Mouse (Mus musculus): ENCODE measurements around the gene Ptpn1. TPM values are rescaled to one million over a fixed set of nuclear protein-coding genes. Genes with fewer than 3 reads are reported as not detected.

Ptpn1 gene
- polyA plus RNA-seq, 1 experiment from 2014 or later, result 54.8 TPM

DNA sequence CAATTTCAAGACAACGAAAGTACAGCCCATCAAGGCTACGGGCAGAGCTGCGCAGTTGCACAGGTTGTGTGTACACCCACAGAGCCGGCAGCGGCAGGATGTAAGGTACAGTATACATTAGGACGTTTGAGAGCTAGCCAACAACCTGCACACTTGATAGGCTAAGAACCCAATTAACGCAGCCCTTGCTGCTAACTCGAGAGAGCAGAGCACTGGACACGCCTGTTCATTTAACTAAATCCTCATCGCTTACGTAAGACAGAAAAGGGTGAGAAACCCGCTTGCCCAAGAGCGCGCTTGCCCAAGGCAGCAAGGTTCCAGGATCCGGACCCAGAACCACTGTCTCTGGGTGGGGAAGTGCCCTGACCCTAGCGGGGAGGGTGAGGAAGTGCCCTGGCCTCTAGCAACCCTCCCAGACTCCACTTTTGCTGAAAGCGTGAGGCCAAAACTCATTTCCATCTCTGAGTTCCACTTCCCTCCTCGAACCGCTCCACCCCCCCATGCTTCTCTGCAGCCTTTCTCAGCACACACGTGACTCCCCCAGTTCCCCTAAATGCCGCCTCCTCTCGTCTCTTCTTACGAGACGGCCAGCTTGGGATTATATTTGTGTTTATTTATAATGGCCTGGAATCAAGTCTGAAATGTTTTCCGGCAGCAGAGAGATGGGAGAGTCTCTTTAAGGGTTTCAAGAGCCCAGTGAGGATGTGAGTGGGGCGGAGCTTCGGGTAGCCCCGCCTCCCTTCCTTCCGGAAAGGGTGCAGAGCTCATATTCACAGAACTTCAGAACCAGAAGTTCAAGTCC is 6.9 kb upstream of the Ptpn1 start:
- Histone ChIP-seq H3K9ac (peak overlapping the region; percentile 39; the same call in 1 of the 2 replicates), H3K4me2 (peak overlapping the region; percentile 87), H3K4me1 (no peaks in the 10 kb centered on the region), H3K27me3 (replicated peaks) (no peaks in the 10 kb centered on the region), H3K36me3 (no peaks in the 10 kb centered on the region), H3K27ac (peak overlapping the region; percentile 92), H3K9me3 (no peaks in the 10 kb centered on the region), H3K4me3 (replicated peaks) (peak overlapping the region; percentile 44)
- peak; percentile 77 for ATAC-seq (ENCODE audit: insufficient read depth, low FRiP score, low read depth)
- 2% methylated on average over 29 of the region's 29 CpGs for WGBS

DNA sequence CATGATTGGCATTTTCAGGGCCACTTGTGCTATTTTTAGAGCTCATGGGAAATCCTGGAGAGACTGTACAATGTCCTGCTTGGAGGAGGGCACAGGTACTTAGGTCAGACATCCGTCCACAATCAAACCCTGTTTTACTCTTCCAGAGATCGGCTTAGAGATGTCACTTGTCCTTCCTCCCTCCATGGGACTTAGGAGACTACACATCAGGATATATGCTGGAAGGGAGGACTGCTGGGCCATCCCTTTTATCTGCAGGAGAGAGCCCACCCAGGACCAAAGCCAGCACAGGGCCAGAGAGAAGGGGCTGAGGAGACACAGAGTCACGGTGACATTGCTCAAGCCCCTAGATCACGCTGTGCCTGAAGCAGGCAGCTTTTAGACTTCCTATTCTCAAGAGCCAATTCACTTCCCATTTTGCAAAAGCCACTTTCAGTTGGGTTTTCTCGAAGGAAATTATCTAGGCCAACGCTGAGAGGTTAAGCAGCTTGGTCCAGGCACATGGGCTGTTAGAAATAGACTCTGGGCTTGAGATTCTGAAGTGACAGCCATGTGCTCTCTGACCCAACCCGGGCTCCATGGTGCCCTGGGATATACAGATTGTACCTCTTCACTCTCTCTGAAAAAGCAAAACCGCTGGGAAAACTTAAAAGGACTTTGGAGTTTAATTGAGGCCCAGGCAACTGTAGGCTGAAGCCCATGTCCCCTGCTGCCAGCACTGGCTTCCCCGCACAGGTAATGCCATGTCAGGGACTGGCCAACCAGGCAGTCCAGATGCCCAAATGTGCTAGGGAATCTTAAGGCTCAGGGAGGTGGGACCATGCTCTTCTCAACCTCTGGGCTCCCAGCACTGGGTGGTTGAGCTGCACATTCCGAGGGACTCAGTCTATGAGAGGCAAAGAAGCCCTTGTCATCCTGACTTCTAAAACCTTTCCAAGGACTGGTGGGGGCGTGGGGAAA is 5.7 kb upstream of the Ptpn1 start:
- WGBS, result 79% methylated on average over 11 of the region's 11 CpGs
- Histone ChIP-seq H3K4me2 (no peak overlapping the region), H3K9me3 (no peaks in the 10 kb centered on the region), H3K4me1 (no peaks in the 10 kb centered on the region), H3K4me3 (replicated peaks) (no peak overlapping the region), H3K27ac (peak overlapping the region; percentile 46; the same call in 1 of the 2 replicates), H3K9ac (no peak overlapping the region), H3K36me3 (no peaks in the 10 kb centered on the region), H3K27me3 (replicated peaks) (no peaks in the 10 kb centered on the region)
- no peak for ATAC-seq (ENCODE audit: insufficient read depth, low FRiP score, low read depth)

DNA sequence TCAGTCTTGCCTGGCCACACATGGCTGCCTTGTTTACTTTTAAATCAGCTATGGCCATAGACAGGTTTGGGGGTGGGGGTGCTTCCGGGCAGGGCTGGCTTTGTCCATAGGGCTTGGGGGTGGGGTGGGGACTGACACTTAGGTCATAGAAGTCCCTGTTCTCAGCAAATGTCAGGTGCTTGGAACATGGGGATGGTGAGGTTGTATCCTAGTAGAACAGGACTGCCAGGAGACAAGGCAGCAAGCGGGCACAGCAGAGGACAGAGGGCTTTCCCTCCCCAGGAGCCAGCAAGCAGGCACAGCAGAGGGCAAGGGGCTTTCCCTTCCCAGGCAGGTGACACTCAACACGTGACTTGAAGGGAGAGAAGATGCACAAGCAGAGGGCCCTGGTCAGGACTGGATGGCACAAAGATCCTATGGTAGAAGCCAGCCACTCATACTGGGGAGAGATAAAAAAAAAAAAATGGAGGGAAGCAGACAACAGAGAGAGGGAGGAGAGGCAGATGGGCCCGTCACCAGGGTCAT is 3.8 kb upstream of the Ptpn1 start:
- no peak overlapping the region for H3K9ac ChIP-seq
- no peak for ATAC-seq (ENCODE audit: insufficient read depth, low FRiP score, low read depth)
- 61% methylated on average over 4 of the region's 4 CpGs for WGBS

DNA sequence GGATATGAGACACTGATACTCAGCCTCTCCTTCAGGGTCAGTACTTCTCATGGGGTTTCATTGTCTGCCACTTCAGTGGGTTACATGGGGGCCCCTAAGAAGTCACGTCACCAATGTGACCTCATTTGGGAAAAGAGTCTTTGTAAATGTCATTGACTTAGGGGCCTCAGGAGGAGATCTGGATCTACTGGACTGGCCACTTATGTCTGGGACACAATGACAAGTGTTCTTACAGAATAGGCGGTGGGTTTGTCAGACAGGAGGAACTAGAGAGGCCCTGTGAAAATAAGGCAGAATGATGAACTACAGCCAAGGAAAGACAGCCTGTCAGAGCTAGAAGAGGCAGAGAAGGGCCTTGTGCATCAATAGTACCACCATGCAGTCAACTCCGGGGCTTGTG is 2.9 kb upstream of the Ptpn1 start:
- H3K27ac ChIP-seq, result no peak overlapping the region
- 77% methylated on average over 3 of the region's 3 CpGs for WGBS
- H3K4me3 ChIP-seq (replicated peaks), result no peak overlapping the region
- H3K36me3 ChIP-seq, result no peaks in the 10 kb centered on the region
- no peak overlapping the region for H3K9ac ChIP-seq
- no peaks in the 10 kb centered on the region for H3K27me3 ChIP-seq (replicated peaks)
- H3K4me1 ChIP-seq, result peaks cover 10% of the 10 kb centered on the region; the same call in 1 of the 2 replicates
- ATAC-seq (ENCODE audit: insufficient read depth, low FRiP score, low read depth), result no peak
- no peaks in the 10 kb centered on the region for H3K9me3 ChIP-seq
- no peak overlapping the region for H3K4me2 ChIP-seq

More for the DNA sequence above, 3.8 kb upstream of the Ptpn1 start:
- H3K4me3 ChIP-seq (replicated peaks), result no peak overlapping the region
- no peak overlapping the region for H3K4me2 ChIP-seq
- H3K27me3 ChIP-seq (replicated peaks), result no peaks in the 10 kb centered on the region
- H3K36me3 ChIP-seq, result no peaks in the 10 kb centered on the region
- peaks cover 3% of the 10 kb centered on the region; the same call in 1 of the 2 replicates for H3K4me1 ChIP-seq
- no peak overlapping the region for H3K27ac ChIP-seq
- no peaks in the 10 kb centered on the region for H3K9me3 ChIP-seq

DNA sequence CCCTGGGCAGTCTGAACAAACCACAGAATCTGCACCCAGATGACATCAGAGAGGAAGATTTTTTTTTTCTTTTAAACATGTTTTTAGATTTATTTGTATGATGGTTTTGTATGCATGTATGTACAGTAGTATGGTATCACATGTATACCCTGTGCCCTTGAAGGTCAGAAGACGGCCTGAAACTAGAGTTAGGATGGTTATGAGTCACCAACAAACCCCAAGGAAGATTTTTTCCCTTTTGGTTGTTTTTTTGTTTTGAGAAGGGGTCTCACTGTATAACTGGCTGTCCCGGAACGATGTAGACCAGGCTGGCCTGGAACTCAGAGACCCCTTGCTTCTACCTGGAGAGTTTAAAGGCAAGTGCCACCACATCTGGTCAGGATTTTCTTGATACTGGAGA is 882 bp upstream of the Ptpn1 start:
- Histone ChIP-seq H3K27ac (peak overlapping the region; percentile 74; the same call in 1 of the 2 replicates), H3K4me2 (no peak overlapping the region), H3K27me3 (replicated peaks) (no peaks in the 10 kb centered on the region), H3K36me3 (no peaks in the 10 kb centered on the region), H3K4me3 (replicated peaks) (no peak overlapping the region), H3K4me1 (peaks cover 20% of the 10 kb centered on the region; the same call in 1 of the 2 replicates), H3K9ac (no peak overlapping the region), H3K9me3 (no peaks in the 10 kb centered on the region)
- WGBS, result 91% methylated on average over 3 of the region's 3 CpGs
- no peak for ATAC-seq (ENCODE audit: insufficient read depth, low FRiP score, low read depth)

DNA sequence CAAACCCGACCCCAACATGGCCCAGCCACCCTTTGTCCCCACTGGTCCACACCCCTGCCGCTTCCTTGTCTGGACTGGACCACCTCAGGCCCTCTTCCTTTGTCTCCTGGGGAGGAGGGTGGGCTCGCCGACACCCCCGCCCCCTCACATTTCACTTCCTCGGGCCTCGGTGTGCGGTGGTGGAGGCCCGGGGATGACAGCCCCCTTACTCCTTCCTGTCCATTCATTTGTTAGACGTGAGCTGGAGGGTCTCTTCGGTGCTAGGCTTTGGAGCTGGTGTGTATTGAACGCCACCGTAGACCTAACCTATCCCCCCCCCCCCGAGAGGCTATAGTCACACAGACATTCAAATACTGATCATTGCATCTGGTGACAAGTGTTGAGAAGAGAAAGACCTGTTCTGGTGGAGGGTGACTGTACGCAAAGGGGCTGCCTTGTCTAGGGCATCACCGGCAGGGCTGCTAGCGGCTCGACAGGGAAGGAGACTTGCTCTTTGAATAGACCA is 922 bp downstream of the Ptpn1 start:
- H3K9me3 ChIP-seq, result no peaks in the 10 kb centered on the region
- H3K27ac ChIP-seq, result no peak overlapping the region
- no peaks in the 10 kb centered on the region for H3K27me3 ChIP-seq (replicated peaks)
- H3K9ac ChIP-seq, result peak overlapping the region; percentile 76
- peaks cover 25% of the 10 kb centered on the region; the same call in 1 of the 2 replicates for H3K4me1 ChIP-seq
- peak overlapping the region; percentile 88 for H3K4me3 ChIP-seq (replicated peaks)
- H3K36me3 ChIP-seq, result no peaks in the 10 kb centered on the region
- peak overlapping the region; percentile 89 for H3K4me2 ChIP-seq
- under 1% methylated on average over 18 of the region's 18 CpGs for WGBS
- ATAC-seq (ENCODE audit: insufficient read depth, low FRiP score, low read depth), result peak; percentile 31

DNA sequence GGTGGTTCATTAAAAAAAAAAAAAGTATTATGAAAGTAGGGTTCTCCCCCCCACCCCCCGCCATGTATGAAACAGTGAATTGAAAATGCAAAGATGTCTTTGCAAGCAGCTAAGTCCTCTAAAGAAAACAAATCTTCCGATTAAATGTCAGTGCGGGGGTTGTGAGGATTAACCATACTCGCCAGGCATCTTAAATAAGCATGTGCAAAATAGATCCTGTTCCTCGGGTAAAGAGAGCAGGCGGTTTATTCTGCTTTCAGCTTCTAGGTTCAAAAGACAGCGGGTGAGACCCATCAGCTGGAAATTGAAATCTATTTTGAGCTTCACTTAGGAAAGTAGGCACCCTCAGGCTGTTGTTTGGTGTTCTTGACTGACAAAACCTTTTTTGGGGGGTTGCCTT is 1.5 kb downstream of the Ptpn1 start:
- 36% methylated on average over 7 of the region's 7 CpGs for WGBS
- H3K4me2 ChIP-seq, result peak overlapping the region; percentile 89
- H3K4me3 ChIP-seq (replicated peaks), result peak overlapping the region; percentile 88
- H3K27ac ChIP-seq, result no peak overlapping the region
- no peaks in the 10 kb centered on the region for H3K36me3 ChIP-seq
- H3K4me1 ChIP-seq, result peaks cover 26% of the 10 kb centered on the region
- no peaks in the 10 kb centered on the region for H3K9me3 ChIP-seq
- peak overlapping the region; percentile 76; the same call in 1 of the 2 replicates for H3K9ac ChIP-seq
- H3K27me3 ChIP-seq (replicated peaks), result no peaks in the 10 kb centered on the region
- no peak for ATAC-seq (ENCODE audit: insufficient read depth, low FRiP score, low read depth)

DNA sequence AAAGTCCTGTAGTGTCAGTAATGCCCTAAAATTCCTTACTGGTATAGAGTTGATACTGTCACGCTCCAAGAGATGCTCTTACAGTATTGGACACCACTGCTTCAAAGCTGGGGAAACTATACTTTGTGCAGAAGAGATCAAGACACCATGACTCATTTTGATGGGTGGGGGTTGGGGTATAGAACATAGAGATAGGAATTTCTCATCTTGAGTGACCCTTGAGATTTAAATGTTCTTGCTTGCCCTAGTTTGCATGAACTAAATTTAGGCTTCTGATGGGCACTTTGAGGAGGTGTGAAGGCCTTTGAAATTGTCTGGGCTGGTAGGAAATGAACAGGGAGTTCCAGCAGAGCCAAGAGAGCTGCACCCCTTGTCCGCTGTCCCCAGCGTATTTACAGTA is 4.1 kb downstream of the Ptpn1 start:
- ATAC-seq (ENCODE audit: insufficient read depth, low FRiP score, low read depth), result no peak
- no peak overlapping the region for H3K4me2 ChIP-seq
- H3K36me3 ChIP-seq, result no peaks in the 10 kb centered on the region
- 88% methylated on average over 3 of the region's 3 CpGs for WGBS
- H3K9me3 ChIP-seq, result no peaks in the 10 kb centered on the region
- H3K27ac ChIP-seq, result no peak overlapping the region
- no peaks in the 10 kb centered on the region for H3K27me3 ChIP-seq (replicated peaks)
- H3K4me3 ChIP-seq (replicated peaks), result no peak overlapping the region
- no peak overlapping the region for H3K9ac ChIP-seq
- H3K4me1 ChIP-seq, result peaks cover 34% of the 10 kb centered on the region

DNA sequence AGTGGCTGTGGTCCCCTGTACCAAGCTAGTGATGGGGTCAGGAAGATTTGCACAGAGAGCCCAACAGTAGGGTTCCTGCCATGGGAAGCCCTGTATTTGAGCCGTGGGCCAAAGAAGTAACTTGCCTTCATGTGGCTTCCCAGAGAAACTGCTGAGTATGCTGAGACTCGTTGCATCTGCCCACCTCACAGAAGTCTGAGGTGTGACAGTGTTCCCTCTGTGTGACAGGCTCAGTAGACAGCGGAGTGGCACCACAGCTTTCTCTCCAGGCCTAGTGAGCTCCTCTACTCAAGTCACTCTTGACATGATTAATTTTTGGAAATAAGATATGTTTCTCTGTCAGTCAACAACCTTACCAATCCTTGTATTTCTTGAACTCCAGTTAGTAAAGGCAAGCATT is 6.9 kb downstream of the Ptpn1 start:
- H3K4me2 ChIP-seq, result no peak overlapping the region
- H3K9ac ChIP-seq, result no peak overlapping the region
- H3K36me3 ChIP-seq, result no peaks in the 10 kb centered on the region
- H3K4me1 ChIP-seq, result peaks cover 50% of the 10 kb centered on the region
- no peak overlapping the region for H3K4me3 ChIP-seq (replicated peaks)
- no peaks in the 10 kb centered on the region for H3K27me3 ChIP-seq (replicated peaks)
- no peaks in the 10 kb centered on the region for H3K9me3 ChIP-seq
- H3K27ac ChIP-seq, result no peak overlapping the region
- WGBS, result 75% methylated on average over 3 of the region's 3 CpGs
- ATAC-seq (ENCODE audit: insufficient read depth, low FRiP score, low read depth), result no peak

DNA sequence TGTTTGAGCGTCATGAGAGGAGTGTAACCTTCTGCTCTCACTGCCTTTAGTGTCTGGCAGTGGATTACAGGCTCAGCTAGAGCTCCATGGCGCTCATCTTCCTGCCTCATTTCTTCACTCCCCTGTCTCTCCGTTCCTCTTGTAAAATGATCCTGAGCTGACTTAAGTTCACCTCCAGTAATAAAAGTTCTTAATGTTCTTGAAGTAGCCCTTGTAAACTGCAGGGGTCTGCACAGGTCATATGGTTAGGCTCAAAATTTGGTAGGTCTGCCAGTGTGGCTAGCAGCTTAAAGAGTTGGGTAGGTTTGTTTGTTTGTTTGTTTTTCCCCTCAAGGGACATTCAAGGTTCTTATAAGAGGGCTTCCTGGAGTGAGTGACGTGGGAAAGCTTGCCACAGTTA is 7.3 kb downstream of the Ptpn1 start:
- WGBS, result 66% methylated on average over 4 of the region's 4 CpGs
- Histone ChIP-seq H3K9ac (no peak overlapping the region), H3K9me3 (no peaks in the 10 kb centered on the region), H3K4me2 (no peak overlapping the region), H3K27me3 (replicated peaks) (no peaks in the 10 kb centered on the region), H3K27ac (no peak overlapping the region), H3K36me3 (no peaks in the 10 kb centered on the region), H3K4me1 (peaks cover 49% of the 10 kb centered on the region), H3K4me3 (replicated peaks) (no peak overlapping the region)
- no peak for ATAC-seq (ENCODE audit: insufficient read depth, low FRiP score, low read depth)

DNA sequence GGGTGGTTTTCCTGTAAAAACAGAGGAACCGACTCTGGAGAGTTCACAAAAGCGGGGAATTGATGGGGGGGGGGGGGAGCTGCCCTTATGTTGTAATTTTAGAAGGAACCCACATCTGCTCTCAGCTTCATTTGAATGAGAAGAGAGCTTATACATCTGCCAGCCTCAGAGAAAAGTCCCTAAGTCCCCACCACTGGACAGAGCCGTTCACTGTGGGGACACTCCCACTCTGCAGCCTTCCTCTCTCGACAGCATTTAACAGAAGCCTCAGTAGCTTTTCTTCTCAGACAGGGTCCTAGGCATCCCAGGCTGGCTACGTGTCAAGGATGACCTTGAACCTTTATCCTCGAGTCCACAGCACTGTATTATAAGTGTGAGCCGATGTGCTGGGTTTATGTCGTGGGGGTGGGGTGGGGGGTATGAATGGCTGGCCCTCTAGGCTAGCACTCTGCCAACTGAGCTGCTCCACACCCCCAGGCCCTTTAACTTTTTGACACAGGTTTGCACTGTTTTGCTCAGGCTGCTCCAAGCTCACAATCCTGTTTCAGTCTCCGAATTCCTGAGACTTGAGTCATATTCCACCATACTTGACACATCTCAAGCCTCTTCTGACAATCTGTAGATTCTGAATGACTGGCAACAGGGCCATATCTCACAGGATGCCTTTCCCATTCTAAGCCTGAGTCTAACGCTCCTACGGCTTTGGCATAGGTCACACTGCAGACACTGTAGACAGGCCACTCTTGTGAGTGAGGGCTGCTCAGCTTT is 8.0 kb downstream of the Ptpn1 start:
- Histone ChIP-seq H3K4me3 (replicated peaks) (no peak overlapping the region), H3K27me3 (replicated peaks) (no peaks in the 10 kb centered on the region), H3K4me1 (peaks cover 49% of the 10 kb centered on the region), H3K9ac (no peak overlapping the region), H3K9me3 (no peaks in the 10 kb centered on the region), H3K27ac (no peak overlapping the region), H3K36me3 (no peaks in the 10 kb centered on the region), H3K4me2 (no peak overlapping the region)
- WGBS, result 57% methylated on average over 11 of the region's 11 CpGs
- ATAC-seq (ENCODE audit: insufficient read depth, low FRiP score, low read depth), result no peak

Measured in stomach, embryonic 15.5 days (tissue).